Mouse (Mus musculus) MEL (cell line): ENCODE data around the gene Igf2r. TPM values are rescaled to one million over a fixed set of nuclear protein-coding genes. Genes with fewer than 3 reads are reported as not detected.

Experiments used
- DNase-seq: peaks from one replicate; pipeline ENCODE4 v3.0.0; 2011; ENCODE audit warnings: low read depth, low spot score
- H3K27ac ChIP-seq: 2 replicates; pipeline ENCODE4 v1.5.1; 2012; ENCODE audit warnings: low read depth, mild to moderate bottlenecking, control low read depth, low read length, moderate library complexity; ENCODE audit not compliant: control insufficient read depth
- H3K27me3 ChIP-seq, 2 experiments: fragments of 150-350 bp in 1 of 2; sonication (generic) in 1 of 2; 2 replicates each; pipeline ENCODE4 v1.6.1; 2012; ENCODE audit warnings: low read length in 2 of 2, mild to moderate bottlenecking in 2 of 2, improper control_type of control experiment in 1 of 2, moderate library complexity in 1 of 2; ENCODE audit not compliant: insufficient read depth in 2 of 2, control insufficient read depth in 1 of 2
- H3K36me3 ChIP-seq, 2 experiments: 2 replicates each; pipeline ENCODE4 v1.6.1; 2012 to 2014; ENCODE audit warnings: low read length in 2 of 2, improper control_type of control experiment in 1 of 2, inconsistent platforms in 1 of 2, mild to moderate bottlenecking in 1 of 2; ENCODE audit not compliant: insufficient read depth in 2 of 2, control insufficient read depth in 1 of 2
- H3K4me1 ChIP-seq, 2 experiments: fragments of 150-350 bp in 1 of 2; sonication (generic) in 1 of 2; 2 replicates each; pipeline ENCODE4 v1.6.1; 2012; ENCODE audit warnings: low read length in 2 of 2, improper control_type of control experiment in 1 of 2, mild to moderate bottlenecking in 1 of 2; ENCODE audit not compliant: insufficient read depth in 2 of 2, control insufficient read depth in 1 of 2
- H3K4me3 ChIP-seq, 2 experiments: fragments of 150-350 bp in 1 of 2; sonication (generic) in 1 of 2; 2 replicates each; pipeline ENCODE4 v1.5.1; 2012; ENCODE audit warnings: low read depth in 2 of 2, low read length in 2 of 2, mild to moderate bottlenecking in 2 of 2, moderate library complexity in 2 of 2, control low read depth in 1 of 2, improper control_type of control experiment in 1 of 2; ENCODE audit not compliant: control insufficient read depth in 1 of 2, insufficient read depth in 1 of 2
- H3K79me2 ChIP-seq: 2 replicates; pipeline ENCODE4 v1.6.1; 2012; ENCODE audit warnings: mild to moderate bottlenecking, low read length, moderate library complexity; ENCODE audit not compliant: control insufficient read depth, poor library complexity, insufficient read depth
- H3K9ac ChIP-seq: 2 replicates; pipeline ENCODE4 v1.6.1; 2012; ENCODE audit warnings: low read depth, mild to moderate bottlenecking, control low read depth, low read length, moderate library complexity; ENCODE audit not compliant: control insufficient read depth, poor library complexity, severe bottlenecking
- H3K9me3 ChIP-seq: fragments of 150-350 bp; sonication (generic); replicated peaks from 2 replicates; pipeline ENCODE4 v1.6.1; 2012; ENCODE audit warnings: mild to moderate bottlenecking, low read length, improper control_type of control experiment, moderate library complexity; ENCODE audit not compliant: insufficient read depth
- BHLHE40 ChIP-seq: IDR thresholded peaks from 2 replicates; pipeline ENCODE4 v1.6.1; 2012; ENCODE audit warnings: low read depth, mild to moderate bottlenecking, inconsistent platforms, low read length, improper control_type of control experiment, borderline replicate concordance
- CTCF ChIP-seq, 3 experiments: IDR thresholded peaks in 2 of 3; conservative IDR thresholded peaks in 1 of 3; 2 replicates each; pipeline ENCODE4 v1.5.1; 2011 to 2012; ENCODE audit warnings: low read length in 3 of 3, low read depth in 2 of 3, mild to moderate bottlenecking in 2 of 3, improper control_type of control experiment in 1 of 3, inconsistent platforms in 1 of 3, mixed read lengths in 1 of 3, moderate library complexity in 1 of 3; ENCODE audit not compliant: control insufficient read depth in 1 of 3, insufficient read depth in 1 of 3, poor library complexity in 1 of 3, severe bottlenecking in 1 of 3
- E2F4 ChIP-seq: IDR thresholded peaks from 2 replicates; pipeline ENCODE4 v1.6.1; 2011; ENCODE audit warnings: low read depth, low read length, improper control_type of control experiment, borderline replicate concordance
- ETS1 ChIP-seq: IDR thresholded peaks from 2 replicates; pipeline ENCODE4 v1.6.1; 2012; ENCODE audit warnings: low read depth, mild to moderate bottlenecking, inconsistent platforms, low read length, improper control_type of control experiment, moderate library complexity
- HCFC1 ChIP-seq: IDR thresholded peaks from 2 replicates; pipeline ENCODE4 v1.6.1; 2012; ENCODE audit warnings: low read depth, mild to moderate bottlenecking, inconsistent platforms, low read length, improper control_type of control experiment, moderate library complexity
- KAT2A ChIP-seq: conservative IDR thresholded peaks from 2 replicates; pipeline ENCODE4 v1.6.1; 2012; ENCODE audit warnings: low read depth, low read length, improper control_type of control experiment, inconsistent platforms
- MAFK ChIP-seq: IDR thresholded peaks from 2 replicates; pipeline ENCODE4 v1.6.1; 2011; ENCODE audit warnings: low read depth, mild to moderate bottlenecking, low read length, improper control_type of control experiment, borderline replicate concordance
- MAX ChIP-seq: IDR thresholded peaks from 2 replicates; pipeline ENCODE4 v1.6.1; 2011; ENCODE audit warnings: low read length, improper control_type of control experiment
- MAZ ChIP-seq: IDR thresholded peaks from 2 replicates; pipeline ENCODE4 v1.6.1; 2012; ENCODE audit warnings: low read depth, mild to moderate bottlenecking, inconsistent platforms, low read length, improper control_type of control experiment
- MYB ChIP-seq: IDR thresholded peaks from 2 replicates; pipeline ENCODE4 v1.6.1; 2011; ENCODE audit warnings: mild to moderate bottlenecking, low read depth, low read length, improper control_type of control experiment
- NELFE ChIP-seq: IDR thresholded peaks from 2 replicates; pipeline ENCODE4 v1.6.1; 2011; ENCODE audit warnings: low read depth, low read length, improper control_type of control experiment
- NRF1 ChIP-seq: IDR thresholded peaks from 2 replicates; pipeline ENCODE4 v1.6.1; 2014; ENCODE audit warnings: low read depth, mild to moderate bottlenecking, inconsistent platforms, low read length, improper control_type of control experiment, moderate library complexity; ENCODE audit not compliant: poor library complexity, insufficient read depth, severe bottlenecking
- POLR2AphosphoS2 ChIP-seq: IDR thresholded peaks from 2 replicates; pipeline ENCODE4 v1.6.1; 2011; ENCODE audit warnings: low read length, improper control_type of control experiment
- POLR2AphosphoS5 ChIP-seq: IDR thresholded peaks from 2 replicates; pipeline ENCODE4 v1.6.1; 2012; ENCODE audit warnings: low read depth, borderline replicate concordance, mild to moderate bottlenecking, inconsistent platforms, low read length, moderate library complexity, mixed read lengths
- RAD21 ChIP-seq: IDR thresholded peaks from 2 replicates; pipeline ENCODE4 v1.6.1; 2011; ENCODE audit warnings: mild to moderate bottlenecking, low read depth, low read length, improper control_type of control experiment
- SIN3A ChIP-seq: IDR thresholded peaks from 2 replicates; pipeline ENCODE4 v1.6.1; 2012; ENCODE audit warnings: low read length, improper control_type of control experiment, inconsistent platforms
- SMC3 ChIP-seq: IDR thresholded peaks from 2 replicates; pipeline ENCODE4 v1.6.1; 2011; ENCODE audit warnings: low read depth, low read length, improper control_type of control experiment
- TBP ChIP-seq: IDR thresholded peaks from 2 replicates; pipeline ENCODE4 v1.8.0; 2011; ENCODE audit warnings: low read depth, low read length, improper control_type of control experiment
- UBTF ChIP-seq: IDR thresholded peaks from 2 replicates; pipeline ENCODE4 v1.6.1; 2012; ENCODE audit warnings: low read depth, mild to moderate bottlenecking, inconsistent platforms, low read length, improper control_type of control experiment, moderate library complexity, borderline replicate concordance; ENCODE audit not compliant: insufficient read depth
- USF1 ChIP-seq: IDR thresholded peaks from 2 replicates; pipeline ENCODE4 v1.6.1; 2014; ENCODE audit warnings: low read depth, mild to moderate bottlenecking, inconsistent platforms, low read length, improper control_type of control experiment, moderate library complexity
- USF2 ChIP-seq, 2 experiments: IDR thresholded peaks; 2 replicates each; pipeline ENCODE4 v1.6.1; 2011 to 2012; ENCODE audit warnings: improper control_type of control experiment in 2 of 2, low read length in 2 of 2, borderline replicate concordance in 1 of 2, inconsistent platforms in 1 of 2, low read depth in 1 of 2, mild to moderate bottlenecking in 1 of 2; ENCODE audit not compliant: insufficient read depth in 1 of 2
- ZC3H11A ChIP-seq: IDR thresholded peaks from 2 replicates; pipeline ENCODE4 v1.6.1; 2012; ENCODE audit warnings: low read depth, mild to moderate bottlenecking, inconsistent platforms, low read length, improper control_type of control experiment
- ZKSCAN1 ChIP-seq: IDR thresholded peaks from 2 replicates; pipeline ENCODE4 v1.6.1; 2012; ENCODE audit warnings: low read depth, mild to moderate bottlenecking, inconsistent platforms, low read length, improper control_type of control experiment, moderate library complexity
- ZMIZ1 ChIP-seq: IDR thresholded peaks from 2 replicates; pipeline ENCODE4 v1.6.1; 2012; ENCODE audit warnings: low read depth, mild to moderate bottlenecking, inconsistent platforms, low read length, improper control_type of control experiment, moderate library complexity
- ZNF384 ChIP-seq: IDR thresholded peaks from 2 replicates; pipeline ENCODE4 v1.6.1; 2012; ENCODE audit warnings: low read depth, mild to moderate bottlenecking, inconsistent platforms, low read length, improper control_type of control experiment
- polyA plus RNA-seq, 2 experiments: library from polyadenylated mRNA; stranded (reverse) in 1 of 2; unstranded in 1 of 2; fragments of >175 nt in 1 of 2; fragments of >200 nt in 1 of 2; gene quantifications; 2 replicates each; pipeline versions ENCODE4 v1.2.1 to v1.2.4; 2012; ENCODE audit warnings: low replicate concordance in 2 of 2, low read depth in 1 of 2; ENCODE audit not compliant: insufficient read length in 2 of 2, insufficient read depth in 1 of 2, missing spikeins in 1 of 2
- total RNA-seq: library from RNA; depleted of rRNA; stranded (reverse); fragments of 300-350 nt; gene quantifications from 2 replicates; pipeline ENCODE4 v1.2.3, GENCODE M21; 2012

Igf2r gene
- total and polyA plus RNA-seq, 3 experiments: 18.0 to 21.7 (median 18.3) TPM

GRCm38 (mm10) chr17:12798571-12798970, 29.1 kb upstream of the Igf2r start:
- Histone ChIP-seq H3K27me3 (no peaks in the 10 kb centered on the region; a peak in 1 of 4 replicates), H3K4me1 (no peaks in the 10 kb centered on the region), H3K9me3 (no peaks in the 10 kb centered on the region), H3K79me2 (no peaks in the 10 kb centered on the region), H3K36me3 (no peaks in the 10 kb centered on the region), H3K9ac (no peak overlapping the region), H3K27ac (no peak overlapping the region), H3K4me3 (no peak overlapping the region)
- no peak for DNase-seq
- TF ChIP-seq USF1: no peak
- TF ChIP-seq BHLHE40: no peak
- no peak for TF ChIP-seq SIN3A
- no peak for TF ChIP-seq POLR2AphosphoS5
- TF ChIP-seq NRF1: no peak
- TF ChIP-seq ETS1: no peak
- no peak for TF ChIP-seq SMC3
- no peak for TF ChIP-seq ZMIZ1
- TF ChIP-seq TBP: no peak
- no peak for TF ChIP-seq USF2 (IDR thresholded peaks at IDR 0.05; ENCODE audit: borderline replicate concordance in 1 of 2, insufficient read depth in 1 of 2, low read depth in 1 of 2, low read length in 2 of 2)
- TF ChIP-seq KAT2A: no peak
- TF ChIP-seq NELFE: no peak
- no peak for TF ChIP-seq POLR2AphosphoS2

DNA sequence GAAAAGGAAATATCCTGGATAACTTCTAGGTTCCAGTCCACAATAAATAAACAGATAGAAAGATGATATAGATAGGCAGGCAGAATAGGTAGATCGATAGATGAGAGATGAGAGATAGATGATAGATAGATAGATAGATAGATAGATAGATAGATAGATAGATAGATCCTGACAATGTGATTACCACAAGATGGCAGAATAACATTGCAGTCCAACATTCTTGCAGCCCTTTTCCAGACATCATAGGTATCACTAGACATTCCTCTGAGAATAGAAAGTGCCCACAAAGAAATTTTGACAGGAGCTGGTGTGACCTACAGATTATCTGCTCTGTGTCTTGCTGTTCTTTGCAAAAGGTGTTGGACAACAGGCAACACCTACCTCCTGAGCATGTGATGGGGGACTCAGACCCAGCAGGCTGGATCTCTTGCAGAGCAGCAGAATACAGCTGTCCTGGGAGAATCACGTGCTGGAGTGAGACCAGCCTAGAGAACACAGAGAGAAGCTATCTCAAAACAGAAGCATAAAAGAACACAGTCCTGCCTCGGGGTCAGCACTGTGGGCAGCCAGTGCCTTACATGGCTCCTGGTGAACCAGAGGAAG, 28.1 kb upstream of the Igf2r start:
- TF ChIP-seq RAD21 (no peak), NRF1 (no peak), MYB (no peak), E2F4 (no peak), HCFC1 (no peak), KAT2A (no peak), BHLHE40 (no peak), POLR2AphosphoS5 (no peak), ZKSCAN1 (no peak), ZNF384 (no peak), UBTF (no peak), MAX (no peak), MAFK (no peak), TBP (no peak), CTCF (IDR thresholded peaks at IDR 0.05 in 2 of 3, conservative IDR thresholded peaks at IDR 0.05 in 1 of 3; ENCODE audit: control insufficient read depth in 1 of 3, insufficient read depth in 1 of 3, low read depth in 2 of 3, low read length in 3 of 3, poor library complexity in 1 of 3, severe bottlenecking in 1 of 3) (no peak), USF2 (IDR thresholded peaks at IDR 0.05; ENCODE audit: borderline replicate concordance in 1 of 2, insufficient read depth in 1 of 2, low read depth in 1 of 2, low read length in 2 of 2) (no peak), USF1 (no peak), MAZ (no peak), ZC3H11A (no peak)

More for the DNA sequence above, 28.1 kb upstream of the Igf2r start:
- no peak for DNase-seq
- Histone ChIP-seq H3K4me1 (no peaks in the 10 kb centered on the region), H3K9me3 (no peaks in the 10 kb centered on the region), H3K27me3 (no peaks in the 10 kb centered on the region; a peak in 1 of 4 replicates), H3K9ac (no peak overlapping the region), H3K4me3 (no peak overlapping the region), H3K79me2 (no peaks in the 10 kb centered on the region), H3K27ac (no peak overlapping the region), H3K36me3 (no peaks in the 10 kb centered on the region)
